In genomic region chr5:66603746-66604145, GRCm38 (mm10) we compare ENCODE assay signal across 10 mouse cellular contexts. TPM values are rescaled to one million over a fixed set of nuclear protein-coding genes. Genes with fewer than 3 reads are reported as not detected.
DNase-seq lines count a peak whose midpoint lies in the region; ATAC-seq lines count a peak whose summit lies in the region.
"Had no signal": no experiment of that assay in that cellular context is flagged by ENCODE, and none has a peak within 500 bp of the region (broad histone marks: within the 10 kb centered on the region; RNA-seq: fewer than 3 reads in every experiment).

No protein-coding gene starts in this region.

- H3K9me3 ChIP-seq in limb, embryonic 12.5 days, result no peaks in the 10 kb centered on the region
- no peaks in the 10 kb centered on the region for H3K9me3 ChIP-seq in limb, embryonic 10.5 days (replicated peaks)
- no peaks in the 10 kb centered on the region for H3K9me3 ChIP-seq in embryonic facial prominence, embryonic 13.5 days
- H3K9me3 ChIP-seq in midbrain, embryonic 14.5 days (ENCODE audit: control insufficient read depth, low read length), result no peaks in the 10 kb centered on the region
- H3K9me3 ChIP-seq: forebrain, embryonic 13.5 days; midbrain, embryonic 12.5 days had no signal

- peaks cover 45% of the 10 kb centered on the region for H3K4me1 ChIP-seq in limb, embryonic 12.5 days (replicated peaks)
- peaks cover 36% of the 10 kb centered on the region for H3K4me1 ChIP-seq in limb, embryonic 10.5 days
- peaks cover 46% of the 10 kb centered on the region for H3K4me1 ChIP-seq in embryonic facial prominence, embryonic 13.5 days
- no peaks in the 10 kb centered on the region; the same call in 1 of the 2 replicates for H3K4me1 ChIP-seq in midbrain, embryonic 14.5 days (ENCODE audit: control insufficient read depth, insufficient read depth, low read length)

- H3K36me3 ChIP-seq in limb, embryonic 12.5 days, result no peaks in the 10 kb centered on the region
- H3K36me3 ChIP-seq in limb, embryonic 10.5 days, result no peaks in the 10 kb centered on the region
- H3K36me3 ChIP-seq in embryonic facial prominence, embryonic 13.5 days, result no peaks in the 10 kb centered on the region
- no peaks in the 10 kb centered on the region for H3K36me3 ChIP-seq in midbrain, embryonic 14.5 days (ENCODE audit: control insufficient read depth, insufficient read depth, low read length)
- H3K36me3 ChIP-seq: midbrain, embryonic 12.5 days had no signal

- WGBS in limb, embryonic 12.5 days, result 27% methylated on average over 8 of the region's 8 CpGs
- 44% methylated on average over 8 of the region's 8 CpGs for WGBS in limb, embryonic 10.5 days
- WGBS in embryonic facial prominence, embryonic 13.5 days, result 25% methylated on average over 8 of the region's 8 CpGs
- 68% methylated on average over 8 of the region's 8 CpGs for WGBS in midbrain, embryonic 14.5 days

- ATAC-seq in limb, embryonic 12.5 days (ENCODE audit: insufficient number of reproducible peaks, insufficient read depth, low FRiP score, low TSS enrichment, low read depth), result 0 out of 2 replicates have a peak, but pooled peaks have one; percentile 16
- no peak for ATAC-seq in embryonic facial prominence, embryonic 13.5 days (ENCODE audit: insufficient number of reproducible peaks, insufficient read depth, low FRiP score, low TSS enrichment, low read depth)
- ATAC-seq in midbrain, embryonic 14.5 days (ENCODE audit: low FRiP score, low TSS enrichment), result no peak
- ATAC-seq: forebrain, embryonic 13.5 days had no signal

- no peak overlapping the region for H3K4me3 ChIP-seq in limb, embryonic 12.5 days (replicated peaks)
- no peak overlapping the region for H3K4me3 ChIP-seq in limb, embryonic 10.5 days
- no peak overlapping the region for H3K4me3 ChIP-seq in embryonic facial prominence, embryonic 13.5 days
- H3K4me3 ChIP-seq in midbrain, embryonic 14.5 days (replicated peaks; ENCODE audit: low read depth, low read length), result no peak overlapping the region
- H3K4me3 ChIP-seq: forebrain, embryonic 13.5 days; midbrain, embryonic 12.5 days had no signal

- H3K27me3 ChIP-seq in limb, embryonic 12.5 days, result no peaks in the 10 kb centered on the region
- H3K27me3 ChIP-seq in limb, embryonic 10.5 days (ENCODE audit: low read depth, poor library complexity, severe bottlenecking), result no peaks in the 10 kb centered on the region
- H3K27me3 ChIP-seq in embryonic facial prominence, embryonic 13.5 days, result no peaks in the 10 kb centered on the region
- no peaks in the 10 kb centered on the region for H3K27me3 ChIP-seq in midbrain, embryonic 14.5 days (ENCODE audit: control insufficient read depth, insufficient read depth, low read length)
- H3K27me3 ChIP-seq: forebrain, embryonic 13.5 days; midbrain, embryonic 12.5 days had no signal

- no peak for DNase-seq in limb, embryonic 10.5 days (ENCODE audit: low spot score)
- peak; percentile 33 for DNase-seq in heart, postnatal 4 days
- DNase-seq in lung, postnatal 25 days (ENCODE audit: low spot score), result peak; percentile 65
- no peak for DNase-seq in left cerebral cortex, adult 11 months (ENCODE audit: low spot score)
- no peak for DNase-seq in midbrain, embryonic 14.5 days
- no peak for DNase-seq in right cerebral cortex, postnatal 36 days (ENCODE audit: low spot score in 2 of 2)

- no peak overlapping the region for H3K9ac ChIP-seq in limb, embryonic 12.5 days (replicated peaks)
- no peak overlapping the region for H3K9ac ChIP-seq in embryonic facial prominence, embryonic 13.5 days
- no peak overlapping the region for H3K9ac ChIP-seq in midbrain, embryonic 14.5 days (replicated peaks; ENCODE audit: low read length)
- H3K9ac ChIP-seq: forebrain, embryonic 13.5 days; midbrain, embryonic 12.5 days had no signal

- no peak overlapping the region for H3K4me2 ChIP-seq in limb, embryonic 12.5 days
- peak overlapping the region; percentile 1; the same call in 1 of the 2 replicates for H3K4me2 ChIP-seq in embryonic facial prominence, embryonic 13.5 days
- no peak overlapping the region for H3K4me2 ChIP-seq in midbrain, embryonic 14.5 days (ENCODE audit: low read length)
- H3K4me2 ChIP-seq: forebrain, embryonic 13.5 days; midbrain, embryonic 12.5 days had no signal

- H3K27ac ChIP-seq in limb, embryonic 12.5 days, result peak overlapping the region; percentile 26; the same call in 1 of the 2 replicates
- H3K27ac ChIP-seq in limb, embryonic 10.5 days, result no peak overlapping the region
- H3K27ac ChIP-seq in embryonic facial prominence, embryonic 13.5 days, result 0 out of 2 replicates have a peak overlapping the region, but pooled peaks have one; percentile 5
- no peak overlapping the region for H3K27ac ChIP-seq in midbrain, embryonic 14.5 days (replicated peaks; ENCODE audit: low read depth, low read length)
- H3K27ac ChIP-seq: forebrain, embryonic 13.5 days; midbrain, embryonic 12.5 days had no signal

RNA-seq across cellular contexts. Expression of gene Apbb2, which starts 14.8 kb away (rescaled TPM):
- 46.9 and 48.6 TPM in 2 replicates for polyA plus RNA-seq in limb, embryonic 12.5 days (2016; fragmentation: Nextera tagmentation; extraction: Ambion mirVana)
- polyA plus RNA-seq in limb, embryonic 10.5 days (2016; fragmentation: Nextera tagmentation; extraction: Ambion mirVana), result 26.6 and 37.3 TPM in 2 replicates
- polyA plus RNA-seq in embryonic facial prominence, embryonic 13.5 days (2015; fragmentation: Nextera tagmentation; extraction: Ambion mirVana), result 74.1 and 77.4 TPM in 2 replicates
- total RNA-seq in heart, postnatal 4 days (2021), result 10 to 100 TPM; 60.9 to 66.7 TPM
- 99.9 and 116 TPM in 2 replicates for polyA plus RNA-seq in midbrain, embryonic 14.5 days (2014; fragmentation: Nextera tagmentation; extraction: Ambion mirVana)

Comparison
In these comparisons a context has a peak if more than half of its experiments do, and no peak if none do; other contexts are left out.
1. H3K27ac ChIP-seq: peak in limb, embryonic 12.5 days (single experiment) and embryonic facial prominence, embryonic 13.5 days (single experiment); none in limb, embryonic 10.5 days (single experiment) and midbrain, embryonic 14.5 days (single experiment).
2. DNase-seq: peak in heart, postnatal 4 days (single experiment) and lung, postnatal 25 days (single experiment); none in limb, embryonic 10.5 days (single experiment), left cerebral cortex, adult 11 months (single experiment), midbrain, embryonic 14.5 days (single experiment) and right cerebral cortex, postnatal 36 days (0 of 2).